Mouse (Mus musculus): ENCODE results near the gene Iqcf4. TPM values are rescaled to one million over a fixed set of nuclear protein-coding genes. Genes with fewer than 3 reads are reported as not detected.

Gene Iqcf4
- total RNA-seq, 2 experiments from 2014 or later: not detected

DNA sequence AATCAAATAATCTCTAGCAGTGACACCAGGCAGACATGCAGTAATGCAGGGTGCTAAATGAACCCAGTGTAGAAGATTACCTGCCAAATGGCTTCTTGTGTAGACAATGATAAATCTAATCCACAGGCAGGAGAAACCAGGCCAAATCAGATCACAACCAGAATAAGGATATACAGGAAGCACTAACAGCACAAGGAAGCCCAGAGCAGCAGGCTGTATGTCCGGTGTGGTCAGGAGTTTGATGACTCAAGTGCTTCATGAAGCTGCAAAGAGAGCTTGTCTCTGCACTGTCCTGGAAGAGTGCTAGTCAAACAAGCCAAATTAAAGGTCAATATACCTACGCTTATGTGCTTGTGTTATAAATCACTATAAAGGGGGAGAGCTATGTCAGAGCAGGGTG lies 1.4 kb upstream of the Iqcf4 start:
- no peak for DNase-seq (ENCODE audit: low spot score in 2 of 2)
- TF ChIP-seq CTCF (conservative IDR thresholded peaks at IDR 0.05): no peak
- H3K27ac ChIP-seq: no peak overlapping the region
- no peak overlapping the region for H3K4me3 ChIP-seq

DNA sequence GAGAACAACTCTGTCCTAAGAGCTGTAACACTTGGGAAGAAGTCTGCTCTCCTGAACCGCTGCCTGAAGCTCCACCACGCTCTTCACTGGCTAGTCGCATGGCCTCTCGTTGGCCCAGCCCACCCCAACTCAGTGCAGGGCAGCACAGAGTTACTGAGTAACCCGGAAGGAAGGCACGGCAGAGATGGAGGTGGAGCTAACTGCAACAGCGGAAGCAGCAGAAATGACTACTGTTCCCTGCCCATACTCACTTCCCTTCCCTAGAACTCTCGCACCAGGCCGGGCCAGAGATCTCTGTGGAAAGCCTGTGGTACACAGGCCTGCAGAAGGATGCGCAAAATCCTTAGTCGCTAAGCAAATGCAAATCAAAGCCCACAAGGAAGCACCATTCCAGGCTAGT lies 4.4 kb downstream of the Iqcf4 start:
- TF ChIP-seq CTCF (conservative IDR thresholded peaks at IDR 0.05): no peak
- Histone ChIP-seq H3K27ac (no peak overlapping the region), H3K4me3 (no peak overlapping the region)
- no peak for DNase-seq (ENCODE audit: low spot score in 2 of 2)

DNA sequence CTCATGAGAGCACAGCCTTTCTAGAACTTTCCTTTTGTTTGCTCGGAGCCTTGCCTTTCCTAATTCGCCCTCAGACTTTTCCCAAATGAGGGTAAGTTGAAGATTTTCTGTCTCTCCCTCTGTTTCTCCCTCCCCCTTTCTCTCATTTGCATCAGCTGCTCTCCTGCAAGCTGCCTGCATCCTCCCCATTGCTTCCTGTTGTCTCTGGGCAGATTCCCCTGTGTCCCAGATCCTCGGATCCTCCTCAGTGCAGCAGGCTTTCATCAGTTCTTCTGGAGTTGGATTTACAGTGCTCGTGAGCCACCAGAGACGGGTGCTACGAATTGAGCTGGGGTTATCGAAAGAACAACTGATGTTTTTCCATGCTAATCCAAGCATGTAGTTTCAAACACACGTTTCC lies 6.8 kb downstream of the Iqcf4 start:
- no peak for TF ChIP-seq CTCF (conservative IDR thresholded peaks at IDR 0.05)
- H3K27ac ChIP-seq: no peak overlapping the region
- no peak overlapping the region for H3K4me3 ChIP-seq
- peak in 1 of 2 experiments; percentile 10 for DNase-seq (ENCODE audit: low spot score in 2 of 2)

DNA sequence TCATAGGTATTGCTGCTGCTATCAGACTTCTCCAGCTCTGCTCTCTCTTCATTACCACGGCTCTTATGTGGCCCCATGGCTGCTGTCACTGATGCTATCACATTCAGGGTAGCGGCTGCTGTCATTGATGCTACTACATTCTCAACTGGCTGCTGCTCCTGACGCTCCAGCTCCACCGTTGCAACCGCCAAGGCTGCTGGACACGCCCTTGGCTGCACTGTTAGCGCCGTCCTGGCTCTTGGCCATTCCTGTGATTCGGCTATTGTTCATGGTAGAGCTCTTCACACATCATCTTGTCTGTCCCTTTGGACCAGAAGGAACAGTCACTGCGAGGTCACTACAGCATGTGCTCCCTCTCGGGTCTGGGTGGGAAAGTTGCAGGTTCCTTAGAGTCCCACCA lies 8.5 kb downstream of the Iqcf4 start:
- Histone ChIP-seq H3K4me3 (no peak overlapping the region), H3K27ac (no peak overlapping the region)
- DNase-seq (ENCODE audit: low spot score in 2 of 2): no peak
- no peak for TF ChIP-seq CTCF (conservative IDR thresholded peaks at IDR 0.05)

DNA sequence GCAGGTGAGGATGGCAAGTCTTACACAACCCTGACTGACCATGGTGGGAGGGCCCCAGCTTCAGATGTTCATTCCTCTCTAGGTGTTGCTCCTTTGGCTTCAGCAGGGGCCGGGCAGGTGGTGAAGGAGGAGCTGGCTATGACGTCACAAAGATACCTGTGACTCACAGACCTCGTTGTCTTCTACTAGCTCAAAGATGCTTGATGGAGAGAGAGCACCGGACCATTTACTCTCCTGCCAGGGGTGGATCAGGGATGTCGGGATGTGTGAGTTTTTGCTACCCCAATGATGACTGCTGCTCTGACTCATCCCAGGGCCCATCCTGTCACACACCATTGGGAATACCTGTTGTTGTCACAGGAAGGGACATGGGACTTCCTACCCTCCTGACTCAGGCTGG lies 9.3 kb downstream of the Iqcf4 start, which contains the start of gene Iqcf3:
Iqcf3 (minus strand) TSS at position 101 of the 400 bp plus-strand sequence.
- no peak for DNase-seq (ENCODE audit: low spot score in 2 of 2)
- TF ChIP-seq CTCF (conservative IDR thresholded peaks at IDR 0.05): no peak
- Histone ChIP-seq H3K27ac (no peak within 1 kb of the TSS), H3K4me3 (no peak within 1 kb of the TSS)

DNA sequence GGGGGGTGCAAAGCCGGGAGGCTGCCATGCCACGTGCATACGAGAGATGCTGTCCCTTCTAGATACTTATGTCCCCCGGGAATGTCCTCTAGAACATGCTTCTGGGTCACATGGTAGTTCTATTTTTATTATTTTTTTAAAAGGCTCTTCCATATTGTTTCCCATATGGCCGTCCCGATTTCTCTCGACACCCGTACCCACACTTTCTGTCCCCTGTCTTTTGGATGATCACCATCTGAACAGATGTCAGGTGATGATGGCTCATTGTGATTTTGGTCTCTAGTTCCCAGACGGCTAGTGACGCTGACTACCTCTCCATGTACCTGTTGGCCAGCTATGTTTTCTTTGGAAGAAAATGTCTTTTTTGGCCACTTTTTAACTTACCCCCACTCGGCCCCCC lies 35.8 kb downstream of the Iqcf4 start:
- H3K27ac ChIP-seq: no peak overlapping the region
- no peak for TF ChIP-seq CTCF (conservative IDR thresholded peaks at IDR 0.05)
- H3K4me3 ChIP-seq: no peak overlapping the region
- peak; percentile 7 to 23 for DNase-seq (ENCODE audit: low spot score in 2 of 2)

DNA sequence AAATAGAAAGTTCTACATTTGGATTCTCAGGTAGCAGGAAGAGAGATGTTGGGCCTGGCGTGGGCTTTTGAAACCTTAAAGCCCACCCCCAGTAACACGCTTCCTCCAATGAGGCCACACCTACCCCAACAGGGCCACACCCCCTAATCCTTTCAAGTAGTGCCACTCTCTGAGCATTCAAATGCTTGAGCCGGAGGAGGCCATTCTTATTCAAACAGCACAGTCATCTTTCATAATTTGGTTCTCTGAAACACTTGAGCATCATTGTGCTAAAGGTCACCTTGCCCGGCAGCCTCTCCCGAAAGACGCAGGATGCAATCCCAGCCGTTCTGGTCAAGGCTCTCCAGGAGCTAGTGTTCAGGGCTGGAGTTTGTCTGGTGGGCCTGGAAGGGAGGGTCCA lies 36.5 kb downstream of the Iqcf4 start:
- Histone ChIP-seq H3K4me3 (no peak overlapping the region), H3K27ac (no peak overlapping the region)
- TF ChIP-seq CTCF (conservative IDR thresholded peaks at IDR 0.05): no peak
- DNase-seq (ENCODE audit: low spot score in 2 of 2): no peak

DNA sequence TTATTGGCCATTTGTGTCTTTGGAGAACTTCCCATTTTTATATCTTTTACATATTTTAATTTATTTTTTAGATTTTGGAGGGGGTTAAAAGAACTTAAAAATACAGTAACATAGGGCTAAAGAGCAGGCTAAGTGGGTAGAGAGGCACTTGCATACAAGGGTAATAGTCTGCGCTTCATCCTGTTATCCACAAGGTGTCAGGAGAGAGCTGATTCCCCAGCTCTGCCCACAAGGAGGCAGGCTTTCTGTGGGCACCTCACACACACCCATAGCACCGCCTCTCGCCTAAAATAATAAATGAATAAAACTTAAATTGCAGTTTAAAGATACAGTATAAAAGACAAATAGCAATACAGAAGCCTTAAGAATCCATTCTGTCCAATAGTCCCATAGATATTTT lies 39.0 kb downstream of the Iqcf4 start:
- Histone ChIP-seq H3K27ac (no peak overlapping the region), H3K4me3 (no peak overlapping the region)
- DNase-seq (ENCODE audit: low spot score in 2 of 2): peak; percentile 36 to 55
- TF ChIP-seq CTCF (conservative IDR thresholded peaks at IDR 0.05): peak; percentile 97

DNA sequence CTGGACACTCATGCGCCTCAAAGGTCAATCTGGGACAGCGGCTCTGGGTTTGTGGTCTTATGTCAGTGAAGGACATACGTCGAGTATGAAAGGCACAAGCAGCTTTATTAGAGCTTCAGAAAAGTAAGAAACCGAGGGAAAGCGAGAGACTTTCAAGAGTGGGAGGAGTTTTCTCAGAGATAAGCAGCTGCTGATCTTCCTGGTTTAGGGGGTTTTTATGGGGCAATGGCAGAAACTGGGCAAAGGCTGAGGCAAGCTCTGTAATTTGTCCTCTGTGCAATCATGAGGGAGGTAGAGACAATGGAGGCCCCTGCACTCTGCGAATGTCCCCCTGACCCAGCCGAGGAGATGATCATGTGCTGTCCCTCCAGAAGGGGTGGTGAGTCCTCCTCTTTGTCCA lies 50.9 kb downstream of the Iqcf4 start:
- no peak overlapping the region for H3K27ac ChIP-seq
- H3K4me3 ChIP-seq: no peak overlapping the region
- DNase-seq (ENCODE audit: low spot score in 2 of 2): no peak
- TF ChIP-seq CTCF (conservative IDR thresholded peaks at IDR 0.05): no peak

DNA sequence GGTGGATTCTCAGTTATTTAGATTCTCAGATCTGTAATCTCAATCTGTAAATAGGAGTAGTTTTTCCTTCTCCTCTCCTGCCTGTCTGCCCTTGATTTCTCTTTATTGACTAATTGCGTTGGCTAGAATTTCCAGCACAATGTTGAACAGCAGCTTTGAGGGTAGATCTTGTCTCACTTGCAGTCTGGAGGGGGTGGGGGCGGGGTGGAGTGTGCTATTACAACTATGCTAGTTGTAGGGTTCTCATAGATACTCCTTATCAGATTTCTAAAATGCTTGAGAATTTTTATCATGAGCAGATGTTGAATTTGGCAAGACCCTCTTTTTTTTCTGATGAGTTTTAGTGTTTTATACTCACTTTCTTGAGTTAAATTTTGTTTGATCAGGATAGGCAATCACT lies 51.4 kb downstream of the Iqcf4 start:
- TF ChIP-seq CTCF (conservative IDR thresholded peaks at IDR 0.05): no peak
- Histone ChIP-seq H3K27ac (no peak overlapping the region), H3K4me3 (no peak overlapping the region)
- no peak for DNase-seq (ENCODE audit: low spot score in 2 of 2)

Other genes with a start within 250 kb of the Iqcf4 start
- gene Dusp7, start 202.4 kb downstream of the Iqcf4 start, total RNA-seq (2021): 10 to 100 TPM; 81.7 to 93.2 TPM
- 100 to 1,000 TPM; 260 to 265 TPM for gene Rpl29, start 141.5 kb downstream of the Iqcf4 start, total RNA-seq (2021)
- gene Acy1, start 132.7 kb downstream of the Iqcf4 start, total RNA-seq (2021): 10 to 100 TPM; 15.5 to 16.1 TPM
- 10 to 100 TPM; 13.9 to 17.0 TPM for gene Abhd14b, start 123.5 kb downstream of the Iqcf4 start, total RNA-seq (2021)
- 10 to 100 TPM; 39.0 to 39.4 TPM for gene Abhd14a, start 123.3 kb downstream of the Iqcf4 start, total RNA-seq (2021)
- 100 to 1,000 TPM; 187 to 205 TPM for gene Pcbp4, start 117.7 kb downstream of the Iqcf4 start, total RNA-seq (2021)
- gene Gpr62, start 105.1 kb downstream of the Iqcf4 start, total RNA-seq (2021): 10 to 100 TPM; 11.6 to 12.4 TPM
- 10 to 100 TPM; 35.4 to 36.6 TPM for gene Rrp9, start 95.0 kb downstream of the Iqcf4 start, total RNA-seq (2021)
- 1 to 10 TPM; 3.0 to 3.7 TPM for gene Parp3, start 94.0 kb downstream of the Iqcf4 start, total RNA-seq (2021)
- not detected for gene Iqcf1, start 71.0 kb downstream of the Iqcf4 start, total RNA-seq (2021)
- gene Iqcf5, start 56.4 kb downstream of the Iqcf4 start, total RNA-seq (2021): not detected
- not detected for gene Iqcf3, start 9.4 kb downstream of the Iqcf4 start, total RNA-seq (2021)
- gene Iqcf6, start 55.6 kb upstream of the Iqcf4 start, total RNA-seq (2021): not detected
- 10 to 100 TPM; 76.8 to 82.2 TPM for gene Grm2, start 85.1 kb upstream of the Iqcf4 start, total RNA-seq (2021)
- gene Tex264, start 114.9 kb upstream of the Iqcf4 start, total RNA-seq (2021): 10 to 100 TPM; 85.0 to 99.3 TPM
- 10 to 100 TPM; 17.7 to 19.2 TPM for gene Rad54l2, start 218.2 kb upstream of the Iqcf4 start, total RNA-seq (2021)

Measured in layer of hippocampus, adult 2 months (tissue).